Mouse (Mus musculus) kidney, embryonic 15.5 days (tissue): Measurements from ENCODE around the gene Gmds. TPM values are rescaled to one million over a fixed set of nuclear protein-coding genes. Genes with fewer than 3 reads are reported as not detected.
A peak's percentile ranks its signal among the peaks of the same experiment; 100 is the strongest.

Source experiments
- ATAC-seq: fragments of 200-750 bp; cut with Nextera tagmentation; replicated peaks from 2 replicates; pipeline ENCODE4 v1.8.0; 2017; ENCODE audit warnings: moderate TSS enrichment; ENCODE audit not compliant: low FRiP score
- H3K27ac ChIP-seq: fragments of 300-500 bp; sonication (generic); 2 replicates; pipeline ENCODE4 v1.5.1; 2015; ENCODE audit warnings: mild to moderate bottlenecking, inconsistent platforms
- H3K27me3 ChIP-seq: fragments of 300-500 bp; sonication (generic); 2 replicates; pipeline ENCODE4 v1.6.1; 2015; ENCODE audit warnings: inconsistent platforms
- H3K36me3 ChIP-seq: fragments of 300-500 bp; sonication (generic); 2 replicates; pipeline ENCODE4 v1.6.1; 2015; ENCODE audit warnings: inconsistent platforms
- H3K4me1 ChIP-seq: fragments of 300-500 bp; sonication (generic); 2 replicates; pipeline ENCODE4 v1.6.1; 2015; ENCODE audit warnings: inconsistent platforms
- H3K4me2 ChIP-seq: fragments of 300-500 bp; sonication (generic); 2 replicates; pipeline ENCODE4 v1.6.1; 2015; ENCODE audit warnings: moderate library complexity, mild to moderate bottlenecking, inconsistent platforms
- H3K4me3 ChIP-seq: fragments of 300-500 bp; sonication (generic); replicated peaks from 2 replicates; pipeline ENCODE4 v1.5.1; 2015; ENCODE audit warnings: mild to moderate bottlenecking, inconsistent platforms
- H3K9ac ChIP-seq: fragments of 300-500 bp; sonication (generic); 2 replicates; pipeline ENCODE4 v1.6.1; 2015; ENCODE audit warnings: mild to moderate bottlenecking, inconsistent platforms
- H3K9me3 ChIP-seq: fragments of 300-500 bp; sonication (generic); replicated peaks from 2 replicates; pipeline ENCODE4 v1.6.1; 2016; ENCODE audit warnings: inconsistent platforms
- WGBS: fragments of 180-500 bp; shearing (Covaris S2); methylation state at CpG from one replicate; pipeline ENCODE4 v1.1.7; 2015; ENCODE audit warnings: mixed read lengths; 5-methylcytosine and 5-hydroxymethylcytosine counted together
- polyA plus RNA-seq: library from polyadenylated mRNA; unstranded; fragments of >200 nt; fragmentation: Nextera tagmentation; extraction: Ambion mirVana; gene quantifications from 2 replicates; pipeline ENCODE4 v1.2.1, GENCODE M21; 2015

The Gmds gene
- polyA plus RNA-seq, 1 experiment from 2014 or later: 31.8 TPM

DNA sequence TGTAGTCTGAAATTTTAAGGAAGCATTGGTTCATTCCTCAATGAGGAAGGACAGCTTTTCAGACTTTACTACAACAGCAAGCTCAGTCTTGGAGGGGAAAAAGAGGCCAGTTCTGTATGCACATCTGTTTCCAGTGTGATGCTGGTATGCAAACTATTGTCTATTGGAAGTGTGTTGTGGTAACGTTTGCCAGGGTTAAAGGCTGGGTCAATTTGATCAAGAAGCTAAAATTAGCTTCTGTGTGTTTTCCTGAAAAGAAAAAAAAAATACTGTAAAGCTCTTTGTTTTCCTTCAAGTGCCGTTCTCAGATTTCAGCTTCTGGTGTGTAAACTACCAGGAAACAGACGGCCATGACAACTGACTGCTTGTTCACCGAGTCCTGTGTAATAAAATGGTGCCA is 329.7 kb downstream of the Gmds start:
- Histone ChIP-seq H3K4me1 (peaks cover 14% of the 10 kb centered on the region), H3K27ac (peak overlapping the region; percentile 70), H3K4me2 (no peak overlapping the region), H3K9ac (no peak overlapping the region), H3K36me3 (no peaks in the 10 kb centered on the region), H3K4me3 (no peak overlapping the region), H3K9me3 (no peaks in the 10 kb centered on the region), H3K27me3 (no peaks in the 10 kb centered on the region)
- no peak for ATAC-seq
- WGBS: 6% methylated on average over 4 of the region's 4 CpGs

DNA sequence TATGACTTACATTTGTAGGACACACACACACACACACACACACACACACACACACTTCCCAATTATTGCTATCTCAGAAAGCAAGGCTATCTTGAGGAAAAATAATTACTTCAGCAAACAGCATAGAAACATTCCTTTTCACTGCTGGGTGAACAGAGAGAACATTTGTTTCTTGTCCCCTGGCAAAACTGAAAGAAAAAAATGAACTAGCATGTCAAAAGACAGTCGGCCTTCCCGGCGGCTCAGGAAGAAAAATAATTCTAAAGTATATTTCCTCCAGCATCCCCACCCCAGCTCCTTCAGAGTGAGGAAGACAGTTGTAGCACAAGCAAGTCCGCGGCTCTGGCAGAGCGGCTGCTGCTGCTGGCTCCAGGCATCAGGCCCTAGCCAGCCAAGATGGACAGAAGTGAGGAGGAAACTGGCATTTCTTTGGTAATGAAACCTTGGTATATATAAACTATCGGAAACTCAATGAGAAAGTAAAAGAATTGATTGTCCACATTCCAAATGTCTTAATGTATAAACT is 330.4 kb downstream of the Gmds start:
- no peak overlapping the region for H3K9ac ChIP-seq
- no peaks in the 10 kb centered on the region for H3K36me3 ChIP-seq
- peak overlapping the region; percentile 21; the same call in 1 of the 2 replicates for H3K4me2 ChIP-seq
- no peaks in the 10 kb centered on the region for H3K9me3 ChIP-seq
- ATAC-seq: no peak
- WGBS: 34% methylated on average over 7 of the region's 7 CpGs
- H3K4me3 ChIP-seq: no peak overlapping the region
- peaks cover 14% of the 10 kb centered on the region for H3K4me1 ChIP-seq
- no peaks in the 10 kb centered on the region for H3K27me3 ChIP-seq
- peak overlapping the region; percentile 77 for H3K27ac ChIP-seq

DNA sequence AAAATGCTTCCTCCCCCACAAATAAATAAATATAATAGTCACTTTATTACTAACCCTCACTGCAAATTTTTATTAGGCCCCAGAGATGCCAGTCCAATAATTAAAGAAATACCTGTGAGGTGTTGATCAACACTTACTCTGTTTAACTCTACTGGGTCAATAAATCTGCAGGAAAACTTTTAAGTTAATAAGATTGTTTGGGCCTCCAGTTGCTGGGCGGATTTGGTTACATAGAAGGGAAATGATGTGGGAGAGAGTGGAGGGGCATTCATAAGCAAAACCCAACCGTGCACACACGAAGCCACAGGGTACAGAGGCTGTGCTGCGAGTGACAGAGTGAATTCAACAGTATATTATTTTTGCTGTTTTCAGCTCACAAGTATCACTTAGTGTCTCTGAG is 345.1 kb downstream of the Gmds start:
- H3K9me3 ChIP-seq: no peaks in the 10 kb centered on the region
- no peak overlapping the region for H3K4me3 ChIP-seq
- no peaks in the 10 kb centered on the region for H3K27me3 ChIP-seq
- 49% methylated on average over 4 of the region's 4 CpGs for WGBS
- no peaks in the 10 kb centered on the region for H3K36me3 ChIP-seq
- peaks cover 19% of the 10 kb centered on the region for H3K4me1 ChIP-seq
- H3K9ac ChIP-seq: no peak overlapping the region
- no peak overlapping the region for H3K4me2 ChIP-seq
- ATAC-seq: no peak
- H3K27ac ChIP-seq: no peak overlapping the region

DNA sequence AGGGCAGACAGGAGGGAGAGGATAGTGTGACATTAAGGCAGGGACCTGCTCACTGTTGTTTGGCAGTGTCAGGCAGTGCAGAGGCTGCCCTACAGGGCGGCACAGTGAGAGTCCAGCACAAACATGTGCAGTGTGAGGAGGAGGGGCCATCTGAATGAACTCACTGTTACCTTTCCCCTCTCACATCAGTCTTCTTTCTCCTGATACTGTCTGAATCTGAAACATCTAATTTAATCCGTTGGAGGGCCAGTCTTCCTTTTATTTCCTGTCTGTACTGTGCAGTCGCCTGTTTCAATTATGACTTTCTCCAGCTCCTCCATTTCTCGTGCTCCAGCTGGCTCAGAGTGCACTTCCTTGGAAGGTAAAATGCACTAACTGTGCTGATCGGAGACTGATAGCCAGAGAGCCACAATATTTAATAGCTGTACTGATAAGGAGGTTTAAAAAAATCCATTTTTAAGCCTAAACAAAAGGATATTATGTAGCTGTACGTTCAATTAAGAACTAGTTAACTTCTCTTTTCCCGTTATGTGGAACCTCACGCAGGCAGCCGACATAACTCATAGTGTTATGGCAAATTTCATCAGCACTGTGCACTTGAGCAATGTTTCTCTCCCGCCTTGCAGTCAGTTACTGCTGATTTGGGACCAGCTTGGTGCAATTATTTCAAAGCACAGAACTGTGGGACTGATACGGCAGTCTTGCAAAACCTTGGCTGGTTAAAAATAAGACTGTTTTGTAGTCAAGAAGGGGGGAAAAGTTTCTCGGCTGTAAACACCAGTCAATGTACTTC is 345.9 kb downstream of the Gmds start:
- Histone ChIP-seq H3K9me3 (no peaks in the 10 kb centered on the region), H3K36me3 (no peaks in the 10 kb centered on the region), H3K4me1 (peaks cover 19% of the 10 kb centered on the region), H3K9ac (no peak overlapping the region), H3K4me2 (peak overlapping the region; percentile 44), H3K27ac (peak overlapping the region; percentile 67), H3K4me3 (0 out of 2 replicates have a peak overlapping the region, but pooled peaks have one; percentile 2), H3K27me3 (no peaks in the 10 kb centered on the region)
- 28% methylated on average over 12 of the region's 12 CpGs for WGBS
- peak; percentile 90 for ATAC-seq

DNA sequence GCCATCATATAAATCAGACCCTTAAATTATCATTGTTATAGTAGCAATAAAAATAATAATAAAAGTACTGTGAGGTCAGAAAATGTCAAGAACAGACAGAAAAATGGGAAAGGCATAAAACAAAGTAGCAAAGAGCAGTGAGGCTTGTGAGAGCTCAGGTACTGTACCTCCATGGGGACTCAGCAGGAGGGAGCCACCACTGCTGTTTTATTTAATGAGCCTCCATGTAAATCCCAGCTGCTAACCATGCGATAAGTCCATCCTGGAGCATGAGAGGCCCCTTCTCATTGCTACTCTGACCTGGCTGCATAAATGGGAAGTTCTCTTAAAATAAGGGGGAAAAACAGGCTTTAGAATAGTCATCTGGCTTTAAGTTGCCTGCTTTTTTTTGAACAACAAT is 357.3 kb downstream of the Gmds start:
- Histone ChIP-seq H3K27me3 (no peaks in the 10 kb centered on the region), H3K9me3 (no peaks in the 10 kb centered on the region), H3K4me1 (peaks cover 3% of the 10 kb centered on the region; the same call in 1 of the 2 replicates), H3K9ac (no peak overlapping the region), H3K4me2 (no peak overlapping the region), H3K36me3 (no peaks in the 10 kb centered on the region), H3K27ac (no peak overlapping the region), H3K4me3 (no peak overlapping the region)
- 61% methylated on average over 1 of the region's 1 CpGs for WGBS
- ATAC-seq: no peak

DNA sequence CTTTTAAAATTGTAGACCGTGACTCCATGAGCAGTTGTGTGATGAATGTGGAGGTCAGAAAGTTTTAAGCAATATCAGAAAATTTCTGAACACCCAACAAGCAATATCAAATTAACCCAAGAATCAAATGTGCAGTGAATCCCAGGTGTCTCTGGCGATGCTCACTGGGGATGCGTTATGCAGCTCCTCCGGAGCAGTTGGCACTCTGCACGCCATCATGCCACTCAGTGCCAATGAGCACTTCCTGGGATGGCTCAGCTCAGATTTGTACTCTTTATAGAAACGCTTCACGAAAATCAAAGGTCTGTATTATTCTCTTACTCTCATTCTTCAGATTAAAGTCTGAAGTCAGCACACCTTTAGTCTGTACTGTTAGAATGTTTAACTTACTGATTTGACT is 360.4 kb downstream of the Gmds start:
- no peak overlapping the region for H3K4me3 ChIP-seq
- no peaks in the 10 kb centered on the region for H3K9me3 ChIP-seq
- 91% methylated on average over 7 of the region's 7 CpGs for WGBS
- H3K9ac ChIP-seq: no peak overlapping the region
- no peak overlapping the region for H3K4me2 ChIP-seq
- ATAC-seq: no peak
- no peaks in the 10 kb centered on the region for H3K27me3 ChIP-seq
- no peak overlapping the region for H3K27ac ChIP-seq
- no peaks in the 10 kb centered on the region for H3K36me3 ChIP-seq
- H3K4me1 ChIP-seq: peaks cover 3% of the 10 kb centered on the region; the same call in 1 of the 2 replicates

DNA sequence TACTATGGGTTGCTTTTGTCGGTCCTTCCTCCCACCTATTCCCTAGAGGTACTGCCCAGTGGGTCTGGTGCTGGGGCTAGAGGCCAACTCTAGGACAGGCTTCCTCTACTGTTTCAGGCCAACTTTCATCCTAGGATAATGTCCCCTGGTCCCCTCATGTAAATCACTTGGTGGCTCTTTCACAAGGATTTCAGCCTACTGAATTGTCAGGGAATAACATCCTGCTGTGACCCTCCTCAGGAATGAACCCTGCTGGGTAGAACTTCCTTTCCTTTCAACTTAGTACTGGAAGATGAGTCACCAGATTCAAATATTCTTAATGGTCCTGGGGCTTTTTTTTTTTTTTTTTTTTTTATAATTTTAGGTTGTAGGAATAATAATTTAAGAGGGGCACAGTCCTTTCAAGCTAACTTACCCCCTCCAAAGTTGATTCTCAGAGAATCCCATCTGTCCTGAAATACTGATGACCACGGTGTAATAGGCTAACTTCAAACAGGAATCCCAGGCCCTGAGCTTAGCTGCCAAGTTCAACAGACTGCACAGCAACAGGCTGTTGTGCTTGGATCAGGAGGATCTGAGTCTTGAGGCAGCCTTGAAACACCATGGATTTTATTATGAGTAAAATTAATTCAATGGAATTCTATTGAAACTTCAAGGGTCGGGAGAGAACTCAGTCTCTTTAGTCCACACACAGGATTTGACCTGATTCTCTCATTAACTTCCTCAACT is 363.6 kb downstream of the Gmds start:
- Histone ChIP-seq H3K9ac (no peak overlapping the region), H3K27me3 (no peaks in the 10 kb centered on the region), H3K4me1 (peaks cover 11% of the 10 kb centered on the region), H3K9me3 (no peaks in the 10 kb centered on the region), H3K4me2 (no peak overlapping the region), H3K36me3 (no peaks in the 10 kb centered on the region), H3K4me3 (no peak overlapping the region), H3K27ac (no peak overlapping the region)
- 44% methylated on average over 3 of the region's 3 CpGs for WGBS
- ATAC-seq: no peak

DNA sequence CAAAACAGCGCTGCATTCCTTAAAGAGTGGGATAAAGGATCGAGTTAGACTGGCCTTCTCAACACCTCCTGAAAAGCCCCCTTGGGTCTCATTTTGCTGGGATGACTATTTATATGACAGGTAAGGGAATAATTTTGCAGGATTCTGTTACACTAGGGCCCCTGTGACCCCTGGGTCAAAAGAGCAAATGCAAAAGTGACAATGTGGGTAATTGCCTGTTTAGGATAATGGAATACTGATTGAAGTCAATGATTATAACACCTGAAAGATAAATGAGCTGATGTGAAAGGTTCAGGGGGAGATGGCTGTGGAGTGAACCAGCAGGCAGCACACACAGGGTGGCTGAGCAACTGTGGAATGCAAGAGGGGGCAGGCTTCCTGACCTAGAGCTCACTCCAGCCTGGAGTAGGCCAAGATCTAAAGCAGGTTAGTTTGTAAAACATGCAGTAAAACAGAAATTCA is 367.5 kb downstream of the Gmds start:
- Histone ChIP-seq H3K27me3 (no peaks in the 10 kb centered on the region), H3K4me1 (peaks cover 11% of the 10 kb centered on the region), H3K36me3 (no peaks in the 10 kb centered on the region), H3K9ac (no peak overlapping the region), H3K9me3 (no peaks in the 10 kb centered on the region), H3K4me2 (no peak overlapping the region), H3K4me3 (no peak overlapping the region), H3K27ac (0 out of 2 replicates have a peak overlapping the region, but pooled peaks have one; percentile 32)
- ATAC-seq: peak; percentile 78
- 40% methylated on average over 2 of the region's 2 CpGs for WGBS

DNA sequence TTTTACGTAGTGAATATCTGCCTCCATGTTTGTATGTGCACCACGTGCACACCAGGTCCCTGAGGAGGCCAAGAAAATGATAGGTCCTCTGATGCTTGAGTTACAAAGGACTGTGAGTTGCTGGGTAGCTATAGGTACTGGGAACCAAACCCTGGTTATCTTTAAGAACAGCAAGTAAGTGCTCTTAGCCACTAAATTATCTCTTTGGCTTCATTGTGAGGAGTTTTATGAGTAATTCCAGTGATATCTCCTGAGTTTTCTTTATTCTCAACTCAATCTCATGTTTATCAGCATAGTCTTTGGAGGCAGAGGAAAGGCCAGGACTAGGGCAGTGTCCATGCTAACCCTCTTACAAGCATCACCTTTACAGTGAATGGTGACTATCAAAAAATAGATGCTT is 370.3 kb downstream of the Gmds start:
- peaks cover 11% of the 10 kb centered on the region for H3K4me1 ChIP-seq
- no peak overlapping the region for H3K4me3 ChIP-seq
- H3K9me3 ChIP-seq: no peaks in the 10 kb centered on the region
- no peak overlapping the region for H3K4me2 ChIP-seq
- H3K27ac ChIP-seq: no peak overlapping the region
- WGBS: 91% methylated on average over 2 of the region's 2 CpGs
- H3K9ac ChIP-seq: no peak overlapping the region
- no peak for ATAC-seq
- no peaks in the 10 kb centered on the region for H3K36me3 ChIP-seq
- no peaks in the 10 kb centered on the region for H3K27me3 ChIP-seq

DNA sequence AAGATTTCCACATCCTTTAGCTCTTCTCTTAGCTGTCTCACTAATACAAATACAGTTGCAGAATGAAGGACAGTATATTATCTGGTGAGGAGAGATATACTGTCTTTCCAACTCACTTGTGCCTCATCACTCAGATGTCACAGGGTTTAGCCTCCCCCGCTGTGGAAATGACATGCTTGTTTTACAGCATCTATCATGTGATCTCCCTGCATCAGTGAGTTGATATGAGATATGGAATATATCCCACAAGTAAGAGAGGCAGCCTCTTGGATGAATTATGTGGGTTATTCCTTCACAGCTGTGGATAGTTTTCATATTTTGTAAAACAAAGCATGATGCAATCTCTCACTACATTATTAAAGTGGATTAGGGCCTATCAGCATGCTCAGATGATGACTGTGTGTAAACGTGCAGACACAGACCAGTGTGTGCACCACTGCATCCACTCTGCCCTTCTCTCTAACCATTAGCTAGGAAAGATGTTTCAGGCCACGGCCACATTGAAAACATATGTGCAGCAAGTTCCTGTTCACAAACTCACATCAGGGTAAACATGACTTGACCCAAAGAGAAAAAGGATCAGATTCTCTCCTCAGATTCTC is 371.5 kb downstream of the Gmds start:
- no peak overlapping the region for H3K9ac ChIP-seq
- 34% methylated on average over 3 of the region's 3 CpGs for WGBS
- no peaks in the 10 kb centered on the region for H3K9me3 ChIP-seq
- H3K27ac ChIP-seq: no peak overlapping the region
- no peak overlapping the region for H3K4me2 ChIP-seq
- H3K36me3 ChIP-seq: no peaks in the 10 kb centered on the region
- H3K27me3 ChIP-seq: no peaks in the 10 kb centered on the region
- ATAC-seq: no peak
- peaks cover 11% of the 10 kb centered on the region for H3K4me1 ChIP-seq
- H3K4me3 ChIP-seq: no peak overlapping the region

DNA sequence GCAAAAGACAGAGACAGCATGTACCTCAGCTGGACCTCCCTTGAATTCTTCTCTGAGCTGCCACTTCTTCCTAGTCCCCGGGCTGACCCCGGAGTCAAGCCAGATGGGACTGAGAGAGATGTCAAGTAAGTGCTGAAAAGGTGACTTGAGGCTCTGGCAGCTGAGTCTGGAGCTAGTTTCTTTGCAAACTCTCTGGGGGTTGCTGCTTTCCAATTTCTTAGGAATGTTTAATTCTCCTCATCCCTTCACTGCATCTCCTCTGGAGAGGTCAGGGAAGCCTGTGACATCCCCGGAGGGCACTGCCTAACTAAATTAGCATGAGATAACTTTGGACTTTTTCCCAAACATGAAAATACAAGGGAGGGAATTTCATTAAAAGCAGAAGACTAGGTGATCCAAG is 378.0 kb downstream of the Gmds start:
- H3K36me3 ChIP-seq: no peaks in the 10 kb centered on the region
- 46% methylated on average over 3 of the region's 3 CpGs for WGBS
- no peak overlapping the region for H3K4me2 ChIP-seq
- H3K27me3 ChIP-seq: no peaks in the 10 kb centered on the region
- ATAC-seq: no peak
- H3K4me1 ChIP-seq: peaks cover 20% of the 10 kb centered on the region
- no peak overlapping the region for H3K27ac ChIP-seq
- H3K9ac ChIP-seq: no peak overlapping the region
- no peak overlapping the region for H3K4me3 ChIP-seq
- no peaks in the 10 kb centered on the region for H3K9me3 ChIP-seq
